Mouse (Mus musculus) embryonic stem cell, embryonic (primary cell): ENCODE results near the gene Cyp1a1.

Experiments used
- CTCF ChIA-PET, 4 experiments: fragments of 300-600 bp in 2 of 4; fragments of 350-600 bp in 2 of 4; sonication (Branson Sonifier 250); formaldehyde crosslinking; loops; one replicate each; lab custom pipeline; 2022; ENCODE audit warnings: inconsistent platforms in 2 of 4; lab: Charles Lee
- POLR2A ChIA-PET, 4 experiments: fragments of 300-600 bp in 2 of 4; fragments of 350-600 bp in 2 of 4; sonication (Branson Sonifier 250); formaldehyde crosslinking; loops; one replicate each; lab custom pipeline; 2022; ENCODE audit warnings: antibody characterized with exemption in 4 of 4, inconsistent platforms in 1 of 4; lab: Charles Lee

The Cyp1a1 gene

DNA sequence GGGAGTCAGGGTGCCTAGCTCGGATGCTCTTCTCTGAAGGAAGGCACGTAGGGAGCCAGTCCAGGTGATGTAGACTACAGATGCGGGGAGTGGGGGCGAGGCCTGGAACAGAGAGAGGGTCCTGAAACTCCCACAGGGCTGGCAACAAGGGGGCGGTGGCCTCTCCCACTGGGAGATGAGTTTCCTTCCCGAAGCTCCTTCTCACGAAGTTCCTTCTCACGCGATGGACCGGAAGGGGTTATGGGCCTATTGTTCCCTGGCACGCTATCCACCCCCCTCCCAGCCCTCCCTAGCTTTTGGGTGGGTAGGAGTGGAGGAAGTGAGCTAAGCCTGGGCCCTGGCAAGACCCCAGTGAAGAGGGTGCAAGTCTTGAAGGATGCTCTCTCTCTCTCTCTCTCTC, 19.9 kb upstream of the Cyp1a1 start:
- POLR2A ChIA-PET: interaction anchor here in 3 of 4 experiments (0.7 to 1.9 kb wide), 6 partner anchors 10 to 284 kb away, joined by 3 to 7 read pairs (median 3); partner anchors contain the start of gene Edc3 (in 1 of the 3)
- CTCF ChIA-PET: interaction anchor here in 3 of 4 experiments (0.6 to 1.9 kb wide), 9 partner anchors 9 to 335 kb away, joined by 3 to 14 read pairs (median 3); no protein-coding TSS in a partner anchor

DNA sequence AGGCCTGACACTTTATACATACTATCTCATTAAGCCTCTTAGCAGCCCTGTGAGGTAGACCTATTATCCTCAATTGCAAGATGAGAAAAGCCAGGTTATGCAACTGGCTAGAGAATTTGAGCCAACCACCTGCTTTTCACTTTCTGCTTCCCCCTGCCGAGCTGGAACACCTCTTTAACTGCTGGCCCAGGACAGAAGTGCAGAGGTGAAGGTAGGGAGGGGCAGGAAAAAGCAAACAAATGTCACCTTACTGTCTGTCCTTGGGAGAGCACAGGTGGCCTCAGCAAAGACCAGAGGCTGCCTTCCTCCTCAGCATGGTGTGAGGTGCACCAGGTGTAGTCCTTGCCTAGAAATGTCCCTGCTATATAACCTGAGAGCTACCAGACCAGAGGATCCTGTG, 19.5 kb upstream of the Cyp1a1 start:
- POLR2A ChIA-PET: interaction anchor here in 2 of 4 experiments (0.7 to 1.9 kb wide), 7 partner anchors 14 to 283 kb away, joined by 3 to 7 read pairs (median 3); partner anchors contain the start of gene Edc3 (in 1 of the 2)
- CTCF ChIA-PET: interaction anchor here in 3 of 4 experiments (0.6 to 1.9 kb wide), 4 partner anchors 76 to 334 kb away, joined by 3 to 6 read pairs (median 3); no protein-coding TSS in a partner anchor

GRCm38 (mm10) chr9:57669566-57669965, 18.2 kb upstream of the Cyp1a1 start:
- POLR2A ChIA-PET: interaction anchor here in 1 of 4 experiments (1.3 kb wide), 1 partner anchor 37 kb away, joined by 3 read pairs; no protein-coding TSS in a partner anchor
- CTCF ChIA-PET: no interaction called here

DNA sequence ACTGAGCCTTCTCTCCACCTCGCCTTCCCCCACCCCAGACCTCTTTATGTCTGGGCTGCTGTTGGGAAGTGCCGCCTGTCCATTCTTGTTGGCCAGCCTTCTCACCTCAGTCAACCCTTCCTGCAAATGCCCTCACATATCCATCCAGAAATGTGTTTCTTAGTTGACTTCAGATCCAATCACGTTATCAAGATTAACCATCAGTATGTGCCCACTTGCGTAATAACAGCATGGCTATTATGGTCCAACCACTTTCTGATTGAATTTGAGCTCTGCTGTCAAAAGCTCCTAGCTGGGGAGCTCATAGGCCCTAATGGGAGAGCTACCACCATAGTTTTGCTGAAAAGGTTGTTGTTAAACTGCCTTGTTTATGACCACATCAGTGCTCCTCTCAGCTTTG, 16.7 kb upstream of the Cyp1a1 start:
- POLR2A ChIA-PET: no interaction called here

DNA sequence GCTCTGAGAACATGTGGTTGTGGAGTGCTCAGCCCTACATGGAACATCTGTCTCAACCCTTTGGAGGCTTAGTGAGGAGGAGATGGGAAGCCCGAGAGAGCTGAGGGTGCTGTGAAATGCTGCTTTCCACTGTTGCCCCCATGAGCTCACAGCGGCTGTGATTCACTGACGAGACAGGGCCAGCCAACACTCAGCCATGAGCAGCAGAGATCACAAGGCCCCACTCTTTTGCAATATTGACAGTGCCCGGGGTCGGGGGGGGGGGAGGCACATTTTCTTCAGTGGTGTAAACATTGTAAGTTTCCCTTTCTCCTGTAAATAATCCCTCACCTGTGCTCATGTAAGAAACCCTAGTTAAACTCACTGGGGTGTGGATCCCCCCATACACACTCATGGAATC, 16.2 kb upstream of the Cyp1a1 start:
- ChIA-PET CTCF (interaction anchor here in 1 of 4 experiments (0.6 to 1.1 kb wide), 2 partner anchors 54 to 74 kb away, joined by 3 read pairs; no protein-coding TSS in a partner anchor), POLR2A (interaction anchor here in 1 of 4 experiments (1.3 kb wide), 1 partner anchor 10 kb away, joined by 5 read pairs; no protein-coding TSS in a partner anchor)

More for the DNA sequence above, 16.7 kb upstream of the Cyp1a1 start:
- CTCF ChIA-PET: interaction anchor here in 1 of 4 experiments (0.6 to 1.1 kb wide), 2 partner anchors 55 to 74 kb away, joined by 3 read pairs; no protein-coding TSS in a partner anchor

DNA sequence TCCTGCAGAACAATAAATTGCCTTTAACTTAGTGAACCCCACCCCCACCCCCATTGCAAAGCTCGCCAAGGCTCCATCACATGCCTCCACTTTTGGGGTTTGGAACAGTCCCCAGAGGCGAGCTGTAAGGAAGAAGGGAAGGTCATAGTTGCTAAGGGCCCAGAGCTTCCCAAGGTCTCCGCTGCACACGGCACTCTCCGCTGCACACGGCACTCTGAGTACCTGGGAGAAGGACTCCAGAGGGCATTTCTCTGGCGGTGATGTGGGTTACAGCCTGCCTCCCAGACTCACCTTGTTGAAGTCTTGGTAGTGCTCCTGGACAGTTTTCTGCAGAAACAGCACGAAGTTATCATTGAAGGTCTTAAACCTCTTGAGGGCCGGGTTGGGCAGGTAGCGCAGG, 6.3 kb upstream of the Cyp1a1 start:
- CTCF ChIA-PET: interaction anchor here in 2 of 4 experiments (0.6 to 0.8 kb wide), 3 partner anchors 18 to 600 kb away, joined by 3 read pairs; no protein-coding TSS in a partner anchor

DNA sequence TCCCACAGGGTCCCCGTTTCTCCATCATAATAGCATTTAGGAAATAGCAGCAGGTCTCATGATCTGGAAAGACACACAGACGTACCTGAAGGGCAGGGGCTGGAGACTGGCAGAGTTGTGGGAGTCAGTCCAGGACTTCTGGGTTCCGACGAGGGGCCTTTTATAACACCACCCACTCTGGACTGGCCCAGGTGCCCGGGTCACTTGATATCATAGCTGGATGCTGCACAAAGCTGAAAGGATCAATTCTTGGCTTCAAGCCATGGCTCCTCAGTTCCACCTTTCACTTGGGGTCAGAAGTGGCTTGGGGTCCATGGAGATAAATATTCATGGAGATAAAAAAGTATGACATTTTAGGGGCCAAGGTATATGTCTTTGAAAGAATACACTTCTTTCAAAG, 4.2 kb upstream of the Cyp1a1 start, which contains the start of gene Cyp1a2:
TSS of gene Cyp1a2 (minus strand) at position 184 of the 400 bp plus-strand sequence.
- ChIA-PET CTCF (interaction anchor here in 2 of 4 experiments (0.6 to 0.7 kb wide), 2 partner anchors 46 to 604 kb away, joined by 4 to 8 read pairs; no protein-coding TSS in a partner anchor), POLR2A (interaction anchor here in 2 of 4 experiments (0.7 kb wide), 2 partner anchors 55 to 89 kb away, joined by 3 read pairs; no protein-coding TSS in a partner anchor)

More for the DNA sequence above, 6.3 kb upstream of the Cyp1a1 start:
- POLR2A ChIA-PET: interaction anchor here in 3 of 4 experiments (0.6 to 1.2 kb wide), 6 partner anchors 8 to 63 kb away, joined by 3 to 5 read pairs (median 3); no protein-coding TSS in a partner anchor

DNA sequence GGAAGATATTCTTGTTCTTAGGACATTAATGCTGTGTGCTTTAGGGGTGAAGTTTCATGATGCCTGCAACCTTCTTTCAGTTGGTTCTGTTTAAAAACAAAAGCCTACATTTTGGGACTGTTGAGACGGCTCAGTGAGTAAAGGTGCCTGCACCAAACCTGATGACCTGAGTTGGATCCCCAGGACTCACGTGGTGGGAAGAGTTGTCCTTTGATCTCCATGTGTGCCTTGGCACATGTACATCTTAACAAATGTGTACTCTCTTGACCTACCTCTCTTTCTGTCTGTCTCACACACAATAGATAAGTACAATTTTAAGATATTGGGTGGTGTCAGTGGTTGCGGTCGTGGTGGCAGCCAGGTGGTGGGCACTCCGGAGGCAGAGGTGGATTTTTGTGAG, 1.7 kb upstream of the Cyp1a1 start:
- ChIA-PET POLR2A (no interaction called here), CTCF (interaction anchor here (0.5 to 1.1 kb wide), 5 partner anchors 59 to 1127 kb away, joined by 3 to 7 read pairs (median 4); no protein-coding TSS in a partner anchor)

GRCm38 (mm10) chr9:57688158-57688557, 430 bp downstream of the Cyp1a1 start:
- POLR2A ChIA-PET: interaction anchor here in 1 of 4 experiments (1.3 kb wide), 1 partner anchor 9 kb away, joined by 3 read pairs; no protein-coding TSS in a partner anchor
- CTCF ChIA-PET: interaction anchor here in 3 of 4 experiments (0.6 to 3.0 kb wide), 5 partner anchors 30 to 310 kb away, joined by 3 to 11 read pairs (median 4); no protein-coding TSS in a partner anchor

- POLR2A ChIA-PET: interaction anchor here in 1 of 4 experiments (1.3 kb wide), 1 partner anchor 8 kb away, joined by 3 read pairs; no protein-coding TSS in a partner anchor
- CTCF ChIA-PET: interaction anchor here in 3 of 4 experiments (0.6 to 3.0 kb wide), 5 partner anchors 31 to 309 kb away, joined by 3 to 11 read pairs (median 4); no protein-coding TSS in a partner anchor
These were observed 878 bp downstream of the Cyp1a1 start for GRCm38 (mm10) chr9:57688606-57689005.

- ChIA-PET CTCF (interaction anchor here in 3 of 4 experiments (0.6 to 1.2 kb wide), 3 partner anchors 61 to 832 kb away, joined by 3 to 7 read pairs (median 3); no protein-coding TSS in a partner anchor), POLR2A (interaction anchor here in 3 of 4 experiments (0.6 to 1.7 kb wide), 4 partner anchors 14 to 222 kb away, joined by 3 to 10 read pairs (median 6); partner anchors contain the start of gene Edc3 (in 2 of the 3))
These were observed 6.4 kb downstream of the Cyp1a1 start for GRCm38 (mm10) chr9:57694108-57694507.

GRCm38 (mm10) chr9:57696380-57697285, 8.9 kb downstream of the Cyp1a1 start:
- ChIA-PET POLR2A (interaction anchor here in 3 of 4 experiments (0.6 to 4.2 kb wide), 11 partner anchors 9 to 435 kb away, joined by 3 to 30 read pairs (median 5); partner anchors contain the start of genes Edc3 (in 3 of the 3), Cyp1a1 (in 1 of the 3), Rpp25 (in 1 of the 3) and Sema7a (in 1 of the 3)), CTCF (interaction anchor here in 2 of 4 experiments (1.0 to 2.5 kb wide), 7 partner anchors 12 to 179 kb away, joined by 3 to 6 read pairs (median 4); partner anchors contain the start of gene Edc3 (in 1 of the 2))

GRCm38 (mm10) chr9:57697380-57697779, 9.7 kb downstream of the Cyp1a1 start:
- POLR2A ChIA-PET: interaction anchor here (0.6 to 4.2 kb wide), 13 partner anchors 9 to 436 kb away, joined by 3 to 30 read pairs (median 4); partner anchors contain the start of genes Edc3 (in 4 of the 4), Cyp1a1 (in 1 of the 4), Rpp25 (in 1 of the 4) and Sema7a (in 1 of the 4)
- CTCF ChIA-PET: interaction anchor here in 2 of 4 experiments (1.2 to 2.5 kb wide), 6 partner anchors 11 to 180 kb away, joined by 3 to 6 read pairs (median 4); partner anchors contain the start of gene Edc3 (in 1 of the 2)

DNA sequence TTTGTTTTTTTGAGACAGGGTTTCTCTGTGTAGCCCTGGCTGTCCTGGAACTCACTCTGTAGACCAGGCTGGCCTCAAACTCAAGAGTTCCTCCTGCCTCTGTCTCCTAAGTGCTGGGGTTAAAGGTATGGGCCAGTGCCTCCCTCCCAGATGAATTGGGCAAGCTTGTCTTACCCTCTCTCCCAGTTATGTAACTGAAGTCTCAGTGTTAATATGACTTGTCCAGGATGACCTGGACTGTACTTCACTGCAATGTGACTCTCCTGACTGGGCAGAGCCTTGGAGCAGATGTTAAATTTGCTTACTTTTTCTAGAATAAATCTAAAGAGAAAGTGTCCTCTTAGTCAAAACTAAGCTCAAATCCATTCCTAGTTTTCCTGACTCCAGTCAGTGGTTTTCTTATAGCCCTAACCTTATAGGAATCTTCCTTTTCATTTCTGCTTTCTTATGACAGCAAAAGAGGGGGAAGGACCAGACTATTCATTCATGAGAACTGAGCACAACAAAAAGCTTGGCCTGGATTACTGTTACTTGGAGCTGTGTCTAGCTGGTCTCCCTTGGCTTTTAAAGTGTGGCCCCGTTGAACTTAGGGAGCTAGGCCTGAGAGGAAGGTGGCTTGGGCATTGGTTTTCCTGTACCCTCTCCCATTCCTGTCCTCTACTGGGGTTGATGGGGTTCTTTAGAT, 10.9 kb downstream of the Cyp1a1 start:
- CTCF ChIA-PET: interaction anchor here (0.5 to 1.4 kb wide), 8 partner anchors 25 to 1977 kb away, joined by 3 to 5 read pairs (median 4); no protein-coding TSS in a partner anchor

DNA sequence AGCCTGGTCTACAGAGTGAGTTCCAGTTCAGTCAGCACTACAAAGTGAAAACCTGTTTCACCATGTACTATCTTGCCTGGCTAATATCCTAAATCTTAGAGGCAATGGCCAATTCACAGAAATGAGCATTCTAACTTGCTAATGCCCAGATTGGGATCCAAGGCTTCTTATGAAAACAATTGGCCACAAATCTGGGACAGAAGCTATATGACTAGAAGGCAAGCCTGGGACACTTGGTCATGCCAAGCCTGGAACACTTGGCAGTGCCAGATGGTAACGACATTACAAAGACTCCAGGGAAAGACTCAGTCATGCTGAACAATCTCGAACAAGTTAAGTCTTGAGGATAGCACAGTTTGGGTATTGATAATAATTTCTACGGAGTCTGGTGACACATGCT, 18.8 kb downstream of the Cyp1a1 start:
- POLR2A ChIA-PET: interaction anchor here in 1 of 4 experiments (2.5 to 3.3 kb wide), 2 partner anchors 8 to 53 kb away, joined by 8 to 30 read pairs; partner anchors contain the start of gene Csk
- CTCF ChIA-PET: interaction anchor here in 2 of 4 experiments (0.6 to 1.0 kb wide), 4 partner anchors 53 to 189 kb away, joined by 3 to 4 read pairs (median 3); no protein-coding TSS in a partner anchor

More for the DNA sequence above, 10.9 kb downstream of the Cyp1a1 start:
- POLR2A ChIA-PET: interaction anchor here in 3 of 4 experiments (1.0 to 4.2 kb wide), 7 partner anchors 9 to 66 kb away, joined by 3 to 30 read pairs (median 4); partner anchors contain the start of gene Edc3 (in 3 of the 3)
